Mouse (Mus musculus): ENCODE measurements at regions not wholly inside any gene's neighbourhood (a gene's known extent, or its start where the extent isn't known, plus 50 kb on each side); places are given as distances from the start of the nearest gene placed in this dataset.

- no peak for DNase-seq (ENCODE audit: low read depth, low spot score)
These were observed 177.5 kb downstream of the Tmem161b start for GRCm38 (mm10) chr13:84399345-84400170.

- no peak for DNase-seq (ENCODE audit: low read depth, low spot score)
These were observed 178.9 kb downstream of the Tmem161b start for GRCm38 (mm10) chr13:84401006-84401405.

DNA sequence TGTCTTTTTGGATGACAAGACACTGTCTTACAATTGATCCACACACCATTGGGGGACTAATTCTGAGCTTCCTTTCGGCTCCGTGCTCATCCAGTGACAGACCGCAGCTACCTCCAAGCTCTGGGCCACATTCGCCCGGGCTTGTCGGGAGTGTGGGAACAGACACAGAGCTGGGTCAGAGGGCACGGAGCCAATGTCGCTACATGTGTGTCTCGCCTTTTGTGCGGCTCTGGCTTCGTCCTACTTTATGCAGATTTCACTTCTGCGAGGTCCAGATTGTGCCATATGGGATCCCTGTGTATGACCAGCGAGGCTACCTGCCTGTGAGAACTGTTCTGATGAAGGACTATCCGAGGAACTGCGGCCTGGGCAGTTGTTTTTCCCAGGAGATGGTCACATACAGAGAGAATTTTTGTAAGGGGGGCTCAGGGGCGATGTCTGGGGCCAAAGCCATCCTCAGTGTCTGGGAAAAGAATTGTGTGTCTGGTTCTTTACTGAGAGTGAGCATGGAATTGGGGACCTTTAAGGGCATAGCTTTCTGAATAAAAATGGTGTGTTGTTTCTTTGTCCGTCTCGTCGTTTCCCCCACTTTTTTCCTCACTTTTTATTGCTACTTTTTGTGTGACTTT, 182.6 kb downstream of the Tmem161b start:
- DNase-seq (ENCODE audit: low read depth, low spot score) = no peak

DNA sequence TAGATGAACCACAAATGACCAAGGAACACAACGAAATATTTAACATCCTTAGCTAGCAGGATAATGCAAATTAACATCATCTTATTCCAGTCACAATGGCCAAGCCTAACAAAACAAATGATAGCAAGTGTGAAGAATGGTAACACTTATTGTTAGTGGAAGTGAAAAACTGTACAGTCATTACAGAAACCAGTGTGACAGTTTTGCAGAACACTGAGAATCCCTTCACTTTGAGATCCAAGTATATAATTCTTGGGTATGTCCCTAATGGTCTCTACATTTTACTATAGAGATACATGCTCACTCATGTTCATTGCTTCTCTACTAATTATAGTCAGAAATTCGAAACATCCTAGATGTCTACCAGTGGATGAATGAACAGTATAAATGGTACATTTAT, 212.3 kb downstream of the Tmem161b start:
- DNase-seq (ENCODE audit: low read depth, low spot score) = no peak

- DNase-seq (ENCODE audit: low read depth, low spot score) = no peak
These were observed 215.7 kb downstream of the Tmem161b start for GRCm38 (mm10) chr13:84437586-84438443.

DNA sequence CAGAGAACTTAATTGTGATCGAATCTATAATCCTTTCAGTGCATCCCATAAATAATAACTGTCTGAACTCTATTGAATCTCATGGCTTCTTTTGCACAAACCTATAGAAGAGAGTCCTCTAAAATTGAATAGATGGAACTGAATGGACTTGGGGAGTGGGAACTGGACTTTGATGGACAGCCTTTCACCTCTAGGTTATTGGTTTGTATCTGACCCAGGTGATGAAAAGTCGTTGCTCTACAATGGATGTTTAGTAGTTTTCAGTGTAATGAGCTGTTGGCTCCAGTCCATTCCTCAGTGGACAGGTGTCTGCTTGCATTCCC, 216.3 kb downstream of the Tmem161b start:
- no peak for DNase-seq (ENCODE audit: low read depth, low spot score)

- no peak for DNase-seq (ENCODE audit: low read depth, low spot score)
These were observed 226.4 kb downstream of the Tmem161b start for GRCm38 (mm10) chr13:84448514-84448913.

- DNase-seq (ENCODE audit: low read depth, low spot score) = no peak
These were observed 227.0 kb downstream of the Tmem161b start for GRCm38 (mm10) chr13:84449001-84449551.
